Mouse (Mus musculus) fibroblast of lung, adult 2 months (primary cell): Measurements from ENCODE around the gene Ipcef1.
A peak's percentile ranks its signal among the peaks of the same experiment; 100 is the strongest.
"Not testable (repeated sequence)": the region's sequence is repeated elsewhere in the genome, so short reads cannot be mapped to it uniquely, and the experiment has no call there.

Experiments used
- DNase-seq: peaks from one replicate; pipeline ENCODE4 v3.0.0-alpha.2; 2011; ENCODE audit warnings: low read depth

The Ipcef1 gene

GRCm38 (mm10) chr10:7035547-7035946 lies 16.7 kb downstream of the Ipcef1 start:
- DNase-seq: no peak

DNA sequence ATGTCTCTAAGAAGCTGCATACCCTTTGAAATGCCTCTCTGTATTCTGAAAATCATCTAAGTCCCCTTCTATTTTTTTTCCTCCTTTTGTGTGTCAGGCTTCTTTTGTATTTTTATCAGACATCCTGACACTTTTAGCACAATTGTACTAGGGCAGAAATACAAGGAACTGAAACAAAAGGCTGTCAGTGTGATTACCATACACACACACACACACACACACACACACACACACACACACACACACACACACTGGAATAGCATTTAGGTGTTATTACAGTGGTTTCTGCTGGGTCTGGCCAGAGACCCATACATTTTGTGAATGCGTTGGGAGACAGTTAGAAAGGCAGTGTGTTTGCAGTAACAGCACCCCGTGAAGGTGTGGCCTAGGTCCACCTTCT lies 18.8 kb downstream of the Ipcef1 start:
- DNase-seq: no peak

DNA sequence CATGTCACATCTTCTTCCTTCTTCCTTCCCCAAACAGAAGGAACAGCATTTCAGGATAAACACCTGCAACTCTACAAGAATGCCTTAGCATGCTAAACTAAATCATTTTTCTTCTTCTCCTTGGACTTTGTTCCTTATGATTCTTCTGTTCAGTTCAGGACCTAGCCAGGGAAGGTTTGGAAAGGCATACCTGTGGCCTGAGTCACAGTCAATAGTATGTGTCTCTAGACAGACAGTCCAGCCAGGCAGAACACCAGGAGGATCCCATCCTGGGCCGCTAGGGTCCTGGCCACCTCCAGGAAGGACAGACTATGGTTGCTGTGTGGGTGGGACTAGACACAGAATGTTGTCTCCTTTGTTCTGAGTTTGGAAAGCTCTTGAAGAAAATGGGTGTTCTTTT lies 27.2 kb downstream of the Ipcef1 start:
- DNase-seq: no peak

DNA sequence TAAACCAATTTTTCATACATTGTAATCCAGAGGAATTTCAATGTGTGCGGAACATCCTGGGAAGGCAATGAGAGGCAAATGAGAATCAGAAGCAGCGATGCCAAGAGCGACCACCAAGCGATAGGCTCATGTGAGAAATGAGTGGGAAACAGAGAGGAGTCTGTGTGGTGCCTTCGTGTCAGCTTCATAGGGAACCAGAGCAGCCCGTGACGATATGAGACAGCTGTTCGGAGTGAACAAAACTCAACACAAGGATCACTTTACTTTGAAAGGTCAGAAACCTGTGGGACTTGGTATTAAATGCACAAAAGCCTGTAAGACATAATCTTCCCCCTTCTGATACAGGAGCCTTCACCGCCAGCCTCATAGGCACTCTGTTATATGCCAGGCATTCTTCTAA lies 31.7 kb downstream of the Ipcef1 start:
- DNase-seq: no peak

DNA sequence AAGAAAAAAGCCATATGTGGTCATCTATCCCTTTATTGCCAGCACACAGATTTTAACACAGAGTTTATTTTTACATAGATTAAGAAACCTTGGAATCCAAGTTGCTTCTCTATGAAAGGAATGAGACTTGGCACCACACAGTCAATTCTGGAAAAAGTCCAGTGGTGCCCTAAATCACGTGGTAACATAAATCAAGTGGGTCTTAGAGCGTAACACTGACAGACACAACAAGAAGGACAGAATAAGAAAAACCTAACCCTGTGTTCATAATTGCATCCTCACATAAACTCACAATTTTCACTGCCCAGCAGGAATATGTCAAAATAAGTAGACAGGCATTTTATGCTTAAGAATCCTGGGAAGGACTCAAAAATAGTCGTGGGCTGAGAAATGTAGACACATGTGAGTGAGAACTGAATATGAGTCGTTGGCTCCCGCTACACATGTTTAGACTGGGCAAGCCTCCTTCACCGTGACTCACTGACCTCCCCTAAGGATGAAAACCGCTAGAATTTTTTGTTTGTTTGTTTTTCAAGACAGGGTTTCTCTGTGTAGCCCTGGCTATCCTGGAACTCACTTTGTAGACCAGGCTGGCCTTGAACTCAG lies 32.4 kb downstream of the Ipcef1 start:
- DNase-seq: peak; percentile 76

DNA sequence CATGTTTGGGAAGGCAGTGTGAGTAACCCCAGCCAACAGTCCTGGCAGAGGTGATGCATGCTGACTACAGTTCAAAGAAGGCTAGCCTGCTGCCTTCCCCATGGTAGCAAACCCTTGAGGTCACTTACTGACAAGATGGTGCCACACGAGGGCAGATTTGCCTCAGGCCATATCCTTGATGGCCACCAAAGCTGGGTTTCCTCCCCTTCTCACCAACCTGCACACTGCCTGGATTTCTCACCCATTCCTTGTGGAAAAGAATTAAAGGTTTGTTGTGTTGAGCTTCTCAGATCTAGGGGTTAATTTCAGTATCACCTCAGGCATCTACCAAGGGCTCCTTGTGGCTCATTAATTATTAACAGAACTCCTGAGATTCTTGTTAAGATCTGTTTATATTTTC lies 37.1 kb downstream of the Ipcef1 start:
- DNase-seq: peak; percentile 22

DNA sequence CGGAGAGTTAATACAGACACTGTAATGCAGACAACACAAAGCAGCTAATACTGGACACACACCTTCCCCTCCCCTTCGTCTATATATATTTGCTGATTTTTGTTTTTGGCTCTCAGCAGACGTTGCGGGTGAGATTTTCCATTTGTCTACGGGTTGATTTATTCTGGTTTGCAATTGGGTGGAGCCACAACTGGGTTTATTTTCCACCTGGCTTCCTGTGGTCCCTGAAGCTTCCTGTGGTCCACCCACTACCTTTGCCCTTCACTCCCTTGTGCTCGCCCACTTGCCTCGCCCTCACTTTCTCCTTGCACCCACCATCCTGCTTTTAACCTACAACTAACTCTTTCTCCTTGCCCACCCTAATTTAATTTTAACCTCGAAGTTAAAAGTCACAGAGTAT lies 41.7 kb downstream of the Ipcef1 start:
- no peak for DNase-seq

- no peak for DNase-seq
These were observed 47.2 kb downstream of the Ipcef1 start for GRCm38 (mm10) chr10:7004980-7005538.

- not testable (repeated sequence) for DNase-seq
These were observed 48.4 kb downstream of the Ipcef1 start for GRCm38 (mm10) chr10:7003898-7004297.

GRCm38 (mm10) chr10:6999355-6999754 lies 52.9 kb downstream of the Ipcef1 start:
- no peak for DNase-seq

- no peak for DNase-seq
These were observed 53.6 kb downstream of the Ipcef1 start for GRCm38 (mm10) chr10:6998576-6999250.

DNA sequence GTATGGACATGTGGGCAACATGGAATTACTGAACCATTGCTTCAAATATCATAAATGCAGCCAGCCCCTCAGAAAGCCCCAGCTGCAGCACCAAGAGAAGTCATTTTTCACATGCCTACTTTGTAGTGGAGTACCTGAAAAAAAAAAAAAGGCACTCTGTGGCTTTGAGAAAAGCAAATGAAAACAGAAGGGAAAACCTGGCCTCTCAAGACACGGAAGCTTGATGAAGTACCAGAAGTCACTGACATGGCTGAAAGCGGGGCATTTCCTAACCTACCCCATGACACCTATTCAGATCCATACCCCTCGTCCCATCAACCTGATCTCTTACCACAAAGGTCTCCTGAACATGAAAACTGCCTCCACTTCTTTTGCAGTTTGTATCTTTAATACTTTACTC lies 55.4 kb downstream of the Ipcef1 start:
- no peak for DNase-seq

DNA sequence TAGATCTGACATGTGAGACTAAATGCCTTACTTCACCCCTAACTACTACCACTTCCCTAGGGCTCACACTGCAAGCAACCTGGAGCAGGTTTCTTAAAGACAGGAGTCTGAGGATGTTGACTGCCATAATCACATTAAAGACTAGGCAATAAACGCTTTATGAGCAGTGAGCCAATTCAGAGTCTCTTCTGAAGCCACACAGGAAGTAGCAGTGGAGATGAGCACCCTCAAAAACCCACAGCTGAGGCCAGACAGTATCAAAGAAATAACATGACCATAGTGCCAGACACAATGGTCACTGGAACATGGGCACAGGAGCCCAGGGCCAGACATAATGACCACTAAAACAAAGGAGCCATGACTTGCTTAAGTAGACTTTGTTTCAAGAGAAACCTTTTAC lies 63.7 kb downstream of the Ipcef1 start:
- DNase-seq: no peak

DNA sequence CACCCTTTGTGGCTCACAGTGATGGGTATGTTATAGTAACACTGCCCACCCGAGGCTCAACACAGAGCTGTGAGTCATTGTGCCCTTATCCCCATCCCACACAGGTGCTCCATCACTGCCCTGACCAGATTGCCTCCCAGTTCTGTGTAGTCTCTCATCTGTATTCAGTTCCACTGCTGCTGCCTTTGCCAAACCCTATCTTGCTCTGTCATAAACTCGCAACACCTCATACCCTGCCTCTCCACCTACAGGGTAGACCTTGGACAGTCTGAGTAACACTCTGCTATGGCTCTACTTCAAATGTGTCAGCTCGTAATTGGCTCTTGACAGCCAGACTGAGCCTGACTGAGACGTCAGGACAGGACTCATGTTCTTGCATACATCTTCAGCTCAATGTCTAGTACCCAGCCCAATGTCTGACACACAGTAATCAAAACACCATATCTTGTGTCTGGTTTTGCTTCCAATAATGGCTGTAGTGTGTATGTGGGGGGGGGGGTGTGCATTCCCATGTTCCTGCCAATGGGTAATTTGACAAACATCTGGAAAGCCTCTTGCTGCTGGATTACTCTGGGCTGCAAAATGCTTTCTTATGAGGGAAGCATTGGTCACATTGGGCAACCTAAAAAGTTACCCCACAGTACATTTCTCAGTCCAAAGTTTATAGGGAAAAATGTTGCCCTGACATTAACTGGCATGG lies 64.7 kb downstream of the Ipcef1 start:
- peak; percentile 53 for DNase-seq

- DNase-seq: no peak
These were observed 66.0 kb downstream of the Ipcef1 start for GRCm38 (mm10) chr10:6986246-6986645.

- DNase-seq: no peak
These were observed 68.8 kb downstream of the Ipcef1 start for GRCm38 (mm10) chr10:6983431-6983830.

DNA sequence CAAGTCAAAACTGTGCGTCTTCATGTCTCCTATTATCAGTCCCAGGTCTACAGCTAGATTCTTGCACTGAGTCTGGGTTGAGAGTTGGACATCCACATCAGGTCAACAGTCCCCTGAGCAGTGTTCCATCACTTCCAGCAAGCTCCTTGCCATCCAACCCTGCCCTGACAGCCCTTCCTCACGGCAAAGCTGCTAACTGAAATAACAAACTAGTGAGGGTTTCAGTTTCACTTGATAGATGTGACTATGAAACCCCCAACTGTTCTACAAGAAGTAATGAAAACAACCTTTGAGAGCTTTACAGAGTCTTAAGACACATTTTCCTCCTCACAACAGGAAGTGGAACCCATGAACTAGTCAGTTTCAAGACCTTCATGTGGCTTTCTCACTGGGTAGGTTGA lies 69.5 kb downstream of the Ipcef1 start:
- DNase-seq: no peak

- DNase-seq: no peak
These were observed 72.0 kb downstream of the Ipcef1 start for GRCm38 (mm10) chr10:6980236-6980635.

GRCm38 (mm10) chr10:6979789-6980188 lies 72.5 kb downstream of the Ipcef1 start:
- DNase-seq: no peak

DNA sequence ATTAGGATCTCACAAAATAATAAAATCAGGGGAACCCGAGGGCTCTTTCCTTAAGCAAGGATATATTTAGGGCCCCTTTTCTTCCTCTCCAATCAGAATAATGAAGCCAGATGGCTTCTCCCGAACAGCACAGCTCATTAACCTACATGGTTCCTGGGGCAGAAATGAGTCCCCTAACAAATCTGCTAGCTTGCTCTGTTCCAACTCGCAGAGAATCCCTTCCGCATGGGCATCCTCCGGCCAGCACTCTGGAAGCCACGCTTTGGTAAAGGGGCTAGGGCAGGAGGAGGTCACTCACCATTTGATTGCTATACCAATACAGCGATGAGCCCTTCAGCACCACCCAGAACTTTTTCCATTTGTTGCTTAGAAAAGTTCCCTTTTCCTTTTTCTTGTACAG lies 73.1 kb downstream of the Ipcef1 start:
- DNase-seq: no peak

DNA sequence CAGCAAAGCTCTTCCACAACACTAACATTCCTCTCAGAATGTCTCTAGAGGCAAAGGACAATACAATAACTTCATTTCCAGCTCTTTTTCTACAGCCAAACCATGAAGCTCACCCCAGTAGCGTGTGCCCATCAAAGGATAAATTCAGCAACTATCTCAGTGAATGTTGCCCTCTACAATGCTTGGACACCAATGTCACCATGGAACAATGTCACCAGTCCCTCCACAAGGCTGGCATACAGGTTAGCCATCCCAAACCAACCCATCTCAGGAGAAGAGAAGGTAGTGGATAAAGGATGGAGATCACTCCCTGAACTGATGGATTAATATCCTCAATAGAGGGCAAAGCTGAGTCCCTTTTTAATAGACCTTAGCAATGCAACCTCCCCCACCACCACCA lies 73.5 kb downstream of the Ipcef1 start:
- DNase-seq: no peak

DNA sequence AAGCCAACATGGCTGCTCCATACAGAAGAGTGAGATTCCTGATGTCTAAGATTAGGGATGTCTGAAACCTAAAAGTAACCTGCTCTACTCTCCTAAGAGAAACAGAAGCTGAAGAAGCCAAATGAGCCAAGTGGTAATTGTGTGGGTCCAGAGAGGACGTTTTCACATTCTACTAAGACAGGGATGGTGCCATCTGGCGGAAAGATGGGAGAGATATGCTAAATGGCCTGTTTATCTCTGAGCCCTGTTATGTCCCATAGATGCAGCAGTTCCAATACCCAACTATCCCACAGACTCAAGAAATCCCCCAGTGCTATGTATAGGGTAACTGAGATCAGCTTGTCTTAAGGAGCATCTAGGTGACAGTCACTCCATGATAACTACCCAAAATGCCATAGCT lies 74.4 kb downstream of the Ipcef1 start:
- DNase-seq: no peak

DNA sequence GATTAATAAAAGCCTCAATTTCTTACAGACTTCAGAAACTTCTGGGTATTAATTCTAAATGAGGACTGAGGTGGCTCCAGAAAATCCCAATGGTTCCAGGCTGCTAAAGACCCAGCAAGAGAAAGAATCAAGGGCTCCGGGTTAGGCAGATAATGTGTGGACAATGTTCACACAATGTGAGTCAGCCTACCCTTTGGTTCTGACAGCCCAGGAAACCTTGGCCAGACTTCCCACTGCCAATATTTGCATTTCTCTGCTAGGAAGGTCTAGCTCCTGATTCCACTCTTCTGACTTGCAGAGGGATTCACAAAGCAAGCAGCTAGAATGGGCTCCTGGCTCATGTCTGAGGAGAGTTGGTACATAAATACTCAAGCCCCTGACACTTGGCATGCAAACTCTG lies 83.9 kb downstream of the Ipcef1 start:
- no peak for DNase-seq
